Mouse (Mus musculus) liver, postnatal 0 days (tissue): ENCODE data around the gene Bscl2. TPM values are rescaled to one million over a fixed set of nuclear protein-coding genes. Genes with fewer than 3 reads are reported as not detected.

Source experiments
- ATAC-seq: fragments of 200-750 bp; cut with Nextera tagmentation; 2 replicates; pipeline ENCODE4 v1.8.0; 2017; ENCODE audit warnings: mild to moderate bottlenecking, moderate library complexity
- DNase-seq: peaks from one replicate; pipeline ENCODE4 v3.0.0-alpha.2; 2016
- H3K27ac ChIP-seq: fragments of 300-500 bp; sonication (generic); 2 replicates; pipeline ENCODE4 v1.5.1; 2014; ENCODE audit warnings: antibody characterized with exemption, moderate library complexity, mild to moderate bottlenecking, low read depth
- H3K27me3 ChIP-seq: fragments of 300-500 bp; sonication (generic); 2 replicates; pipeline ENCODE4 v1.6.1; 2014; ENCODE audit warnings: low read length, control low read depth, mixed read lengths; ENCODE audit not compliant: insufficient read depth
- H3K36me3 ChIP-seq: fragments of 300-500 bp; sonication (generic); replicated peaks from 2 replicates; pipeline ENCODE4 v1.6.1; 2014; ENCODE audit warnings: mild to moderate bottlenecking, control low read depth, low read length, moderate library complexity, mixed read lengths; ENCODE audit not compliant: insufficient read depth
- H3K4me1 ChIP-seq: fragments of 300-500 bp; sonication (generic); 2 replicates; pipeline ENCODE4 v1.6.1; 2014; ENCODE audit warnings: antibody characterized with exemption, mild to moderate bottlenecking, control low read depth; ENCODE audit not compliant: insufficient read depth
- H3K4me2 ChIP-seq: fragments of 300-500 bp; sonication (generic); 2 replicates; pipeline ENCODE4 v1.6.1; 2014; ENCODE audit warnings: low read depth, mild to moderate bottlenecking, low read length, moderate library complexity, mixed read lengths
- H3K4me3 ChIP-seq: fragments of 300-500 bp; sonication (generic); 2 replicates; pipeline ENCODE4 v1.5.1; 2014; ENCODE audit warnings: low read depth, low read length
- H3K9ac ChIP-seq: fragments of 300-500 bp; sonication (generic); replicated peaks from 2 replicates; pipeline ENCODE4 v1.6.1; 2014; ENCODE audit warnings: mild to moderate bottlenecking, moderate library complexity
- H3K9me3 ChIP-seq: fragments of 300-500 bp; sonication (generic); 2 replicates; pipeline ENCODE4 v1.6.1; 2016; ENCODE audit warnings: mild to moderate bottlenecking, control low read depth, low read length, mixed read lengths
- CTCF ChIP-seq: sonication (generic); IDR thresholded peaks from 2 replicates; pipeline ENCODE4 v1.5.1; 2016; ENCODE audit warnings: antibody characterized with exemption, low read depth
- EP300 ChIP-seq: IDR thresholded peaks from 2 replicates; pipeline ENCODE4 v1.6.1; 2016; ENCODE audit warnings: antibody characterized with exemption, low read depth, mild to moderate bottlenecking
- WGBS: fragments of 180-500 bp; shearing (Covaris S2); extraction: QIAGEN DNeasy Blood & Tissue Kit; methylation state at CpG from one replicate; pipeline ENCODE4 v1.1.7; 2014; ENCODE audit not compliant: insufficient replicate concordance; 5-methylcytosine and 5-hydroxymethylcytosine counted together
- polyA plus RNA-seq: library from polyadenylated mRNA; unstranded; fragments of >200 nt; fragmentation: Nextera tagmentation; extraction: Ambion mirVana; gene quantifications from 2 replicates; pipeline ENCODE4 v1.2.1, GENCODE M21; 2015

The Bscl2 gene
- 30.5 and 32.7 TPM in 2 replicates for polyA plus RNA-seq

- peak within 1 kb of the TSS; percentile 63 for H3K4me3 ChIP-seq
- H3K9me3 ChIP-seq = no peaks in the 10 kb centered on the region
- H3K9ac ChIP-seq = peak within 1 kb of the TSS; percentile 77
- H3K4me2 ChIP-seq = peak within 1 kb of the TSS; percentile 97
- DNase-seq (peak; percentile 86), ATAC-seq (peak; percentile 84)
- peaks cover 32% of the 10 kb centered on the region for H3K4me1 ChIP-seq
- TF ChIP-seq EP300 (no peak; the same call in 1 of the 2 replicates), CTCF (peak; percentile 70)
- no peaks in the 10 kb centered on the region for H3K27me3 ChIP-seq
- peak within 1 kb of the TSS; percentile 91 for H3K27ac ChIP-seq
- H3K36me3 ChIP-seq = peaks cover 29% of the 10 kb centered on the region
- WGBS = 1% methylated on average over 38 of the region's 38 CpGs
These were observed at the start of gene Bscl2 for GRCm38 (mm10) chr19:8837251-8837791. TSS of gene Bscl2 (plus strand) at chr19:8837467.

- Histone ChIP-seq H3K4me3 (no peak overlapping the region), H3K27ac (no peak overlapping the region), H3K4me2 (no peak overlapping the region), H3K36me3 (peaks cover 11% of the 10 kb centered on the region), H3K9me3 (no peaks in the 10 kb centered on the region), H3K9ac (no peak overlapping the region), H3K27me3 (no peaks in the 10 kb centered on the region), H3K4me1 (peaks cover 6% of the 10 kb centered on the region; the same call in 1 of the 2 replicates)
- no peak for DNase-seq
- WGBS = 55% methylated on average over 3 of the region's 3 CpGs
- TF ChIP-seq CTCF (no peak), EP300 (no peak)
- ATAC-seq = no peak
These were observed 48.7 kb upstream of the Bscl2 start for GRCm38 (mm10) chr19:8788521-8788920.

- Histone ChIP-seq H3K36me3 (peaks cover 16% of the 10 kb centered on the region), H3K9ac (no peak overlapping the region), H3K27me3 (no peaks in the 10 kb centered on the region), H3K4me1 (peaks cover 6% of the 10 kb centered on the region; the same call in 1 of the 2 replicates), H3K9me3 (no peaks in the 10 kb centered on the region), H3K4me2 (no peak overlapping the region), H3K4me3 (no peak overlapping the region), H3K27ac (no peak overlapping the region)
- DNase-seq (no peak), ATAC-seq (no peak)
- TF ChIP-seq EP300 (no peak), CTCF (no peak)
- 65% methylated on average over 1 of the region's 1 CpGs for WGBS
These were observed 48.1 kb upstream of the Bscl2 start for GRCm38 (mm10) chr19:8789171-8789570.

GRCm38 (mm10) chr19:8790171-8790570, 47.1 kb upstream of the Bscl2 start:
- ATAC-seq = no peak
- no peak overlapping the region for H3K4me3 ChIP-seq
- H3K9me3 ChIP-seq = no peaks in the 10 kb centered on the region
- no peaks in the 10 kb centered on the region for H3K27me3 ChIP-seq
- H3K36me3 ChIP-seq = peaks cover 26% of the 10 kb centered on the region
- no peak for TF ChIP-seq EP300
- TF ChIP-seq CTCF = no peak
- peaks cover 6% of the 10 kb centered on the region; the same call in 1 of the 2 replicates for H3K4me1 ChIP-seq
- H3K9ac ChIP-seq = no peak overlapping the region
- H3K27ac ChIP-seq = no peak overlapping the region
- DNase-seq = no peak
- 78% methylated on average over 7 of the region's 7 CpGs for WGBS
- H3K4me2 ChIP-seq = no peak overlapping the region

- Histone ChIP-seq H3K9ac (peak within 1 kb of the TSS; percentile 73), H3K4me3 (peak within 1 kb of the TSS; percentile 68), H3K36me3 (peaks cover 23% of the 10 kb centered on the region), H3K27ac (peak within 1 kb of the TSS; percentile 77), H3K27me3 (no peaks in the 10 kb centered on the region), H3K4me2 (peak within 1 kb of the TSS; percentile 80), H3K9me3 (no peaks in the 10 kb centered on the region), H3K4me1 (peaks cover 25% of the 10 kb centered on the region)
- WGBS = under 1% methylated on average over 25 of the region's 25 CpGs
- DNase-seq = peak; percentile 91
- peak; percentile 64 for ATAC-seq
- TF ChIP-seq CTCF = no peak
- 0 out of 2 replicates have a peak, but pooled peaks have one; percentile 19 for TF ChIP-seq EP300
These were observed 38.9 kb upstream of the Bscl2 start, which contains the start of gene Polr2g for GRCm38 (mm10) chr19:8798264-8798946. TSS of gene Polr2g (minus strand) at chr19:8798577.

- Histone ChIP-seq H3K4me3 (peak overlapping the region; percentile 68), H3K27me3 (no peaks in the 10 kb centered on the region), H3K4me2 (peak overlapping the region; percentile 80), H3K36me3 (peaks cover 17% of the 10 kb centered on the region), H3K4me1 (peaks cover 27% of the 10 kb centered on the region), H3K27ac (no peak overlapping the region), H3K9me3 (no peaks in the 10 kb centered on the region), H3K9ac (no peak overlapping the region)
- TF ChIP-seq CTCF (no peak), EP300 (no peak)
- no peak for ATAC-seq
- no peak for DNase-seq
These were observed 38.3 kb upstream of the Bscl2 start for GRCm38 (mm10) chr19:8798947-8799315.
